Mouse (Mus musculus) E14TG2a.4 (cell line): Measurements from ENCODE around the gene Hist2h4.

ENCODE experiments used
- CTCF ChIP-seq: conservative IDR thresholded peaks from 2 replicates; pipeline ENCODE4 v1.5.1; 2014; ENCODE audit warnings: low read length
- POU5F1 ChIP-seq: IDR thresholded peaks from 2 replicates; pipeline ENCODE4 v1.6.1; 2014; ENCODE audit warnings: low read length, borderline replicate concordance

- TF ChIP-seq CTCF = no peak
- TF ChIP-seq POU5F1 = no peak
Observed at GRCm38 (mm10) chr3:96263558-96264403, 670 bp upstream of the Hist2h4 start.
